Mouse (Mus musculus): ENCODE results near the gene Atg5.

GRCm38 (mm10) chr10:44285106-44285505 lies 16.9 kb downstream of the Atg5 start:
- TF ChIP-seq CTCF (IDR thresholded peaks at IDR 0.05; ENCODE audit: low read depth, low read length), result no peak
- TF ChIP-seq EP300 (IDR thresholded peaks at IDR 0.05; ENCODE audit: insufficient read depth, low read depth, low read length), result no peak
- TF ChIP-seq POLR2A (IDR thresholded peaks at IDR 0.05; ENCODE audit: insufficient read depth, low read length), result no peak

Measured in ES-Bruce4 (cell line).